Mouse (Mus musculus) liver, postnatal 0 days (tissue): ENCODE data around the gene Stt3b. TPM values are rescaled to one million over a fixed set of nuclear protein-coding genes. Genes with fewer than 3 reads are reported as not detected.

Experiments used
- ATAC-seq: fragments of 200-750 bp; cut with Nextera tagmentation; 2 replicates; pipeline ENCODE4 v1.8.0; 2017; ENCODE audit warnings: mild to moderate bottlenecking, moderate library complexity
- DNase-seq: peaks from one replicate; pipeline ENCODE4 v3.0.0-alpha.2; 2016
- H3K27ac ChIP-seq: fragments of 300-500 bp; sonication (generic); 2 replicates; pipeline ENCODE4 v1.5.1; 2014; ENCODE audit warnings: antibody characterized with exemption, moderate library complexity, mild to moderate bottlenecking, low read depth
- H3K27me3 ChIP-seq: fragments of 300-500 bp; sonication (generic); 2 replicates; pipeline ENCODE4 v1.6.1; 2014; ENCODE audit warnings: low read length, control low read depth, mixed read lengths; ENCODE audit not compliant: insufficient read depth
- H3K36me3 ChIP-seq: fragments of 300-500 bp; sonication (generic); replicated peaks from 2 replicates; pipeline ENCODE4 v1.6.1; 2014; ENCODE audit warnings: mild to moderate bottlenecking, control low read depth, low read length, moderate library complexity, mixed read lengths; ENCODE audit not compliant: insufficient read depth
- H3K4me1 ChIP-seq: fragments of 300-500 bp; sonication (generic); 2 replicates; pipeline ENCODE4 v1.6.1; 2014; ENCODE audit warnings: antibody characterized with exemption, mild to moderate bottlenecking, control low read depth; ENCODE audit not compliant: insufficient read depth
- H3K4me2 ChIP-seq: fragments of 300-500 bp; sonication (generic); 2 replicates; pipeline ENCODE4 v1.6.1; 2014; ENCODE audit warnings: low read depth, mild to moderate bottlenecking, low read length, moderate library complexity, mixed read lengths
- H3K4me3 ChIP-seq: fragments of 300-500 bp; sonication (generic); 2 replicates; pipeline ENCODE4 v1.5.1; 2014; ENCODE audit warnings: low read depth, low read length
- H3K9ac ChIP-seq: fragments of 300-500 bp; sonication (generic); replicated peaks from 2 replicates; pipeline ENCODE4 v1.6.1; 2014; ENCODE audit warnings: mild to moderate bottlenecking, moderate library complexity
- H3K9me3 ChIP-seq: fragments of 300-500 bp; sonication (generic); 2 replicates; pipeline ENCODE4 v1.6.1; 2016; ENCODE audit warnings: mild to moderate bottlenecking, control low read depth, low read length, mixed read lengths
- CTCF ChIP-seq: sonication (generic); IDR thresholded peaks from 2 replicates; pipeline ENCODE4 v1.5.1; 2016; ENCODE audit warnings: antibody characterized with exemption, low read depth
- EP300 ChIP-seq: IDR thresholded peaks from 2 replicates; pipeline ENCODE4 v1.6.1; 2016; ENCODE audit warnings: antibody characterized with exemption, low read depth, mild to moderate bottlenecking
- WGBS: fragments of 180-500 bp; shearing (Covaris S2); extraction: QIAGEN DNeasy Blood & Tissue Kit; methylation state at CpG from one replicate; pipeline ENCODE4 v1.1.7; 2014; ENCODE audit not compliant: insufficient replicate concordance; 5-methylcytosine and 5-hydroxymethylcytosine counted together
- polyA plus RNA-seq: library from polyadenylated mRNA; unstranded; fragments of >200 nt; fragmentation: Nextera tagmentation; extraction: Ambion mirVana; gene quantifications from 2 replicates; pipeline ENCODE4 v1.2.1, GENCODE M21; 2015

Gene Stt3b
- polyA plus RNA-seq, 1 experiment from 2014 or later: 43.8 TPM

DNA sequence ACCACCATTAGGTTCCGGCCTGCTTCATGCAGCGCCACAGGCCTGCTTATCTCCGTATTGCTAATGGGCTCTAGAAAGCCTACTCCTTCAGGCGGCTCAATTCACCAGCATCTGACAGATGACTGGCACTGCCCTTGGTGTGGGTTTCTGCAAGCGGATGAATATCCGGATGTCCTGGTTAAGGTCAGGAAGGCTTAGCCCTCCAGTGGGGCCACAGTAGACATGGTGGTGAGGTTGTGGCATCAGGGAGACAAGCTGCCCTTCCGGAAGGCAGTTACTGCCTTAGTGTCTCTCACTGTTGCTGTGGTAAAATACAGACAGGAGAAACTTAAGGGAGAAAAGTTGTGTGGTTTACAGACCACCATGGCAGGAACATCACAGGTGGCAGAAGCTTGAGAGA is 89.0 kb downstream of the Stt3b start:
- DNase-seq (no peak), ATAC-seq (no peak)
- no peak for TF ChIP-seq CTCF
- no peak for TF ChIP-seq EP300
- Histone ChIP-seq H3K27ac (no peak overlapping the region), H3K27me3 (no peaks in the 10 kb centered on the region), H3K4me2 (no peak overlapping the region), H3K9me3 (no peaks in the 10 kb centered on the region), H3K4me3 (no peak overlapping the region), H3K4me1 (no peaks in the 10 kb centered on the region; the same call in 1 of the 2 replicates), H3K9ac (no peak overlapping the region), H3K36me3 (no peaks in the 10 kb centered on the region)
- WGBS: 79% methylated on average over 7 of the region's 7 CpGs

DNA sequence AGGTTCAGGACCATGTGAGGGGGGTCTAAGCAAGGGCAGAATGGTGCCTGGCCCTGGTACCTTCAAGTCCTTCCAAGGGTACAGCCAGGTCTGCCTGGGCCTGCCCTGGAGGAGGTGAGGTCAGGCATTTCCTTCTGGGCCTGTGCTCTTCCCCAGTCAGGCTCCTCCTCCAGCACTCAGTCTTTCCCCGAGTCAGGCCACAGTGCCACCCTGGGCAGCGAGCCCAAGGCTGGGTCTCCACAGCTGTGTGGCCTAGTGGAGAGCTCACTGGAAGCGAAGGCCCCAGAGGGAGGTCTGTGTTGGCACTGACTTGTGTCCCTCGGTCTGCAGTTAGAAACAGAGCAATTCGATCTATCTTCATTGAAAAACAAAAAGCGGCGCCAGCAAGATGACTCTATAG is 89.8 kb downstream of the Stt3b start:
- Histone ChIP-seq H3K27ac (no peak overlapping the region), H3K4me3 (no peak overlapping the region), H3K4me2 (no peak overlapping the region), H3K36me3 (no peaks in the 10 kb centered on the region), H3K9ac (no peak overlapping the region), H3K9me3 (no peaks in the 10 kb centered on the region), H3K27me3 (no peaks in the 10 kb centered on the region), H3K4me1 (peaks cover 3% of the 10 kb centered on the region; the same call in 1 of the 2 replicates)
- ATAC-seq (no peak), DNase-seq (no peak)
- 69% methylated on average over 7 of the region's 7 CpGs for WGBS
- TF ChIP-seq CTCF: no peak
- TF ChIP-seq EP300: no peak

DNA sequence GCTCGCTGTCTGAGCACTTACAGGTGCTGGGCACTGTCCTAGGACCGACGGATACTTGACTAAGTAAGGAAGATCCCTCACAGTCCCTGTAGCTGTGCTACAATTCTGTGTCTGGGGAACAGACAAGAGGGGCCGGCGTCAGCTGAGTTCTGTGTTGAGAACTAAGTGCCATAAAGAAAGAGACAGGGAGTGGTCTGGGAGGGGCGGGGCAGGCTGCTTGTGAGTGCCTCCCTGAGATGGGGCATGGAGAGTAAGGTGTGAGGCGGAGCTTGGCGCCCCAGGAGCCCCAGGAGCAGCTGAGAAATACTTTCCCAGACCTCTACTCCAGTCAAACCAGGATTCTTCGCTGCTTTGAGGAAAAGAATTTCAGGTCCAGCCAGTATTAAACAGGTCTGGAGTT is 92.2 kb downstream of the Stt3b start:
- DNase-seq: no peak
- no peaks in the 10 kb centered on the region for H3K27me3 ChIP-seq
- H3K36me3 ChIP-seq: no peaks in the 10 kb centered on the region
- peaks cover 3% of the 10 kb centered on the region; the same call in 1 of the 2 replicates for H3K4me1 ChIP-seq
- TF ChIP-seq EP300: no peak
- no peak for TF ChIP-seq CTCF
- no peak overlapping the region for H3K9ac ChIP-seq
- H3K9me3 ChIP-seq: no peaks in the 10 kb centered on the region
- no peak overlapping the region for H3K4me2 ChIP-seq
- no peak overlapping the region for H3K4me3 ChIP-seq
- no peak overlapping the region for H3K27ac ChIP-seq
- 45% methylated on average over 9 of the region's 9 CpGs for WGBS
- no peak for ATAC-seq

DNA sequence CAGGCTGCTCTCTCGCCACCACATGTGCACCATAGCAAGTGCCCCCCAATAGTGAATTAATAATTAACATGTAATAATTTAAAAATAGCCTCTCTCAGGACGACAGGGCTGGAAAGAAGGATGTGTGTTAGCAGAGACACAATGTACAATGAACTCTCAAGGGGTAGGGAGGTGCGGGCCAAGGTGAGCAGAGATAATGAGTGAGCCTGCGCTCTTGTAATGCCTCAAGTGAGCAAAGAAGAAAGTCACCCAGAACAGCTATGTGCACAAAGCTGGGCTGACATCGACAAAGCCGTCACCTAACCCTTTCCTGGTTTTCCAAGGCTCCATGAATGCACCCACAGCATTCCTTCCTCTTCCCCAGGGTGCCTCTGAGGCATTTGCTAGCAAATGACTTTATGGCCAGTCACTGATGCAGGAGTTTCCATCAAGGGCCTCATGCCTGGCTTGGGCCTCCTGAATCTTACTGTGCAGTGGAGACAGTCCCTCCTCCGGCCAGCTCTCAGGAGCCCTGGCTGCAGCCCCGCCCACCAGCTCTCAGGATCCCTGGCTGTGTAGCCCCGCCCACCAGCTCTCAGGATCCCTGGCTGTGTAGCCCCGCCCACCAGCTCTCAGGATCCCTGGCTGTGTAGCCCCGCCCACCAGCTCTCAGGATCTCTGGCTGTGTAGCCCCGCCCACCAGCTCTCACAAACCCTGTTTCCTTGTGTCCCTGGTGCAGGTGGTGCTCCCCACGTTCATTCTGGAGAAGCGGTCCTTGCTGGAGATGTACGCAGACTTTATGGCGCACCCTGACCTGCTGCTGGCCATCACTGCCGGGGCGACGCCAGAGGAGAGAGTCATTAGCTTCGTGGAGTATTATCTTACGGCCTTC is 94.2 kb downstream of the Stt3b start:
- Histone ChIP-seq H3K9ac (no peak overlapping the region), H3K36me3 (no peaks in the 10 kb centered on the region), H3K27me3 (no peaks in the 10 kb centered on the region), H3K27ac (no peak overlapping the region), H3K9me3 (no peaks in the 10 kb centered on the region), H3K4me3 (no peak overlapping the region), H3K4me1 (peaks cover 3% of the 10 kb centered on the region; the same call in 1 of the 2 replicates), H3K4me2 (no peak overlapping the region)
- DNase-seq: peak; percentile 54
- 43% methylated on average over 21 of the region's 21 CpGs for WGBS
- ATAC-seq: peak; percentile 44; the same call in 1 of the 2 replicates
- TF ChIP-seq EP300: no peak
- TF ChIP-seq CTCF: no peak

DNA sequence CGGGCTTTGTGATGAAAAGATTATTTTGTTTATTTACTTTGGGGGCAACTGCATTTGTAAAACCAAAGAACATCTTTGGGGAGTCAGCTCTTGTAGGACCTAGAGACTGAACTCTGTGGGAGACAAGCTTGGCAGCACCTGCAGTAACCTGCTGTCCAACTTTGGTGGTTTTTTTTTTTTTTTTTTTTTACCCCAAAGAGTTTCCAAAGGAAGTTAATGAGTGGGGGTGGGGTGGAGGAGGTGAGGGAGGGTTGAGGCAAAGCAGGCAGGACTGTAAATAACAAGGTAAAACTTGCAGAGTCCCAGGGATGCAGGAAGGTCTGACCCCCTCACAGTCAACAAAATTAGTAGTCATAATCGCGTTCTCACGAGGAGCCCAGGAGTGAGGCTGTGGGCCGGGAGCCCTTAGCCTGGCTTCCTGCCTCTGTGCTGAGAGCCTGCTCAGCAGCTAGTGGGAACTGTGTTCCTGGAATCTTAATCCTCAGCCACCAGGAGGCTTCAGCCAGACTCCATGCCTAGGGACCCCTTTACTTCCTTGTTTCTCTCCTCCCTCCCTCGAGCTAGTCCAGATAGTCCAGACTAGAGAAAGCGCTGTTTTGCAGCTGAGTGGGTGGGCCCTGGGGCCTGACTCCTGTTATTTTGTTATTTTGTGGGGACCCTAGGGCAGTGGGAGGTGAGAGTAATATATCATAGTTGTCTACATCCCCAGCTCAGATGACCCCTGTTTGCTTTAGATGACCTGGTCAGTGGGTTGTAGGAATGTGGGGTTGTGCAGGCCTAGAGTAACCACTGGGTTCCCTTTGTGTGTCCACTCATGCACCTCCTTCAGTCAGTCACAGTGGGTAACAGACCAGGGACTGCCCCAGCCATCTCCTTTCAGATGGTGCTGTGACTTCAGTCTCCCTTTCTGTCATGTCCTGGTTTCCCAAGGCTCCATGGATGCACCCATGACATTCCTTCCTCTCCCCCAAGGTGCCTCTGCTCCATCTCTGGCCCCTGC is 95.3 kb downstream of the Stt3b start:
- no peak overlapping the region for H3K4me3 ChIP-seq
- H3K9ac ChIP-seq: no peak overlapping the region
- DNase-seq (no peak), ATAC-seq (no peak)
- TF ChIP-seq CTCF (0 out of 2 replicates have a peak, but pooled peaks have one; percentile 9), EP300 (no peak)
- peaks cover 3% of the 10 kb centered on the region; the same call in 1 of the 2 replicates for H3K4me1 ChIP-seq
- no peaks in the 10 kb centered on the region for H3K27me3 ChIP-seq
- 54% methylated on average over 7 of the region's 7 CpGs for WGBS
- no peak overlapping the region for H3K4me2 ChIP-seq
- H3K27ac ChIP-seq: no peak overlapping the region
- H3K9me3 ChIP-seq: no peaks in the 10 kb centered on the region
- no peaks in the 10 kb centered on the region for H3K36me3 ChIP-seq

DNA sequence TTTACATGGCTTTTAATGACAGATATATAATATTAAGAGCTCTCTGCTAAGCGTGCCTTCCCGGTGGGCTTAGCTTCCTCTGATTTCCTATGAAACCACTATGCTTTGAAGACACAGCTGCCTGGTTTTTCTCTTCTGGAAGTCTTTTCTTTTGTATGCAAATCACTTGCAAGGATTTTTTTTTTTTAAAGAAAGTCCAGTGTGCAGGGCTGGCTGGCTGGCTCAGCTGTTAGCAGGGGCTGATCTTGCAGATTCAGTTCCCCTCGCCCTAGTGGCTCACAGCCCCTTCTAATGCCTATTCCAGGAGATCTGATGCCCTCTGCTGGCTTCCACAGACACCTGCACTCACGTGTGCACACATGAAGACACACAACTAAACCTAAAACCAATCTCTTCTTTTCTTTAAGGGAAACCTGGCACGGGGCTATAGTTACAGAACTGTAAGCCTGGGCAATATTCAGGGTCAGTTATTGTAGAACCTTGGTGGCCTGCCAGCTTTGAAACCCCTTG is 96.4 kb downstream of the Stt3b start:
- no peaks in the 10 kb centered on the region for H3K9me3 ChIP-seq
- no peak overlapping the region for H3K9ac ChIP-seq
- no peak overlapping the region; the same call in 1 of the 2 replicates for H3K27ac ChIP-seq
- H3K27me3 ChIP-seq: no peaks in the 10 kb centered on the region
- H3K36me3 ChIP-seq: no peaks in the 10 kb centered on the region
- H3K4me1 ChIP-seq: peaks cover 3% of the 10 kb centered on the region; the same call in 1 of the 2 replicates
- ATAC-seq (no peak), DNase-seq (no peak)
- 79% methylated on average over 5 of the region's 5 CpGs for WGBS
- H3K4me3 ChIP-seq: no peak overlapping the region
- no peak for TF ChIP-seq CTCF
- TF ChIP-seq EP300: no peak
- no peak overlapping the region for H3K4me2 ChIP-seq
